Mouse (Mus musculus): ENCODE data around the gene Gm20388. TPM values are rescaled to one million over a fixed set of nuclear protein-coding genes. Genes with fewer than 3 reads are reported as not detected.

The Gm20388 gene
- polyA plus RNA-seq, 1 experiment from 2014 or later = not detected

DNA sequence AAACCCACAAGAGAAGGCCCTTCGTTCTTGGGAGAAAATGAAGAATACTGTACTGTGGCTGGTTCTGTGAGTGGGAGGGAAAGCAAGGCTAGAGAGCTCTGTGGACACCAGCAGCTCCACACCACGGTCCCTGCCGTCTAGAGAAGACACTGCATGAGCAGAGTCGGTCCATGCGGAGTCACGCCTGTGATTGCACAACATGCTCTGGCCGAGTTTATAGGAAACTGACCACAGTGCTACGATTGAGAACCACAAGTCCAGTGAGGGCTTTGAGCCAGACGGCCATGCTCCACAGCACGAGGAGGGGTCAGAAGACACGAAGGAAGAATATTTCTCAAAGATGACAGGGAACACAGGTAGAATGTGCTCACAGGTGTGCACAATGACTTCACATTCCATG, 3387.7 kb downstream of the Gm20388 start:
- Histone ChIP-seq H3K9ac (no peak overlapping the region), H3K9me3 (replicated peaks) (no peaks in the 10 kb centered on the region), H3K4me3 (replicated peaks) (no peak overlapping the region), H3K27me3 (no peaks in the 10 kb centered on the region), H3K36me3 (peaks cover 83% of the 10 kb centered on the region), H3K27ac (no peak overlapping the region), H3K4me2 (no peak overlapping the region), H3K4me1 (replicated peaks) (no peaks in the 10 kb centered on the region)
- no peak for DNase-seq
- no peak for ATAC-seq (ENCODE audit: low read depth)
- WGBS (ENCODE audit: insufficient replicate concordance) = 68% methylated on average over 11 of the region's 11 CpGs

DNA sequence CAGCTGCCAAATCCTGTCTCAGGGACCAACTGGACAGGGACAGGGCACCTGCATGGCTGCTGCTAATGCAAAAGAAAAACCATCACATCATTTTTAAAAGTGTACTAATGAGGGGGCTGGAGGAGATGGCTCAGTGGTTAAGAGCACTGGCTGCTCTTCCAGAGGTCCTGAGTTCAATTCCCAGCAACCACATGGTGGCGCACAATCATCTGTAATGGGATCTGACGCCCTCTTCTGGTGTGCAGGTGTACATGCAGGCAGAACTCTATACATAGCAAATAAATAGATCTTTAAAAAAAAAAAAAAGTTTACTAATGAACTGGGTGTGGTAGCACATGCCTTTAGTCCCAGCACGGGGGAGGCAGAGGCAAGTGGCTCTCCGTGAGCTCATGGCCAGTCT, 3398.1 kb downstream of the Gm20388 start:
- Histone ChIP-seq H3K27ac (no peak overlapping the region), H3K4me3 (replicated peaks) (no peak overlapping the region), H3K36me3 (peaks cover 80% of the 10 kb centered on the region), H3K27me3 (no peaks in the 10 kb centered on the region), H3K9ac (no peak overlapping the region), H3K4me2 (no peak overlapping the region), H3K9me3 (replicated peaks) (no peaks in the 10 kb centered on the region), H3K4me1 (replicated peaks) (no peaks in the 10 kb centered on the region)
- ATAC-seq (ENCODE audit: low read depth) (no peak), DNase-seq (no peak)
- WGBS (ENCODE audit: insufficient replicate concordance) = 68% methylated on average over 4 of the region's 4 CpGs

DNA sequence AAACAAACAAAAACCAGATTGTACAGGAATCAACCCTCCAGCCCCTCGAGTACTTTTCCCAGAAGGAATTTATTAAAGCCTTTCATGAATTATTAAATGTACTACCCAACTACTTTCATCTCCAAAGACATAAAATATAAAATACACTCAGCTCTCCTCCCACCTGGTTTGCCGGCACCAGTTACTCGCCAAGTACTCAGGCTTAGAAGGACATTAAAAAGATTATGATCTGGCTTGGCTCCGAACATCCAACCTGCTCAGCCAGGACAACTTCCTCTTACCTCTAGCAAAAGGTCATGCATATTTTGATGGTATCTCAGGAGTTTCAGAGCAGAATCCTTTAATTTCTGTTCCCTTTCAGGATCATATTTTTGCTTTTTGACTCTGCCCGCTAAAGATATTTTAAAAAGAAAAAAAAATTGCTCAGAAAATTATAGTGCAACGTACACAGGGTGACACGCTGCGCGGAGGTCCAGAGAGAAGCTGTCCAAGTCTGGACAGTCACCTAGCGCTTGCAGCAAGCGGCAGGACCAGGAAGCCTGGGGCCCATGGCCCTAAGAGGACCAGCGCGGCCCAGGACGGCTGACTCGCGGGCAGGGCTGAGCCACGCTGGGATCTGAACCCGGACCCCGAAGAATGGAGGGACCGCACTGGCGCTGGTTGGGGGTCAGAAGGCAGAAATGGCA, 3407.3 kb downstream of the Gm20388 start:
- 2% methylated on average over 21 of the region's 21 CpGs for WGBS (ENCODE audit: insufficient replicate concordance)
- peak overlapping the region; percentile 82 for H3K4me2 ChIP-seq
- H3K36me3 ChIP-seq = peaks cover 13% of the 10 kb centered on the region
- no peaks in the 10 kb centered on the region for H3K27me3 ChIP-seq
- H3K9me3 ChIP-seq (replicated peaks) = no peaks in the 10 kb centered on the region
- no peak for DNase-seq
- peak overlapping the region; percentile 80 for H3K9ac ChIP-seq
- peak overlapping the region; percentile 62 for H3K27ac ChIP-seq
- H3K4me3 ChIP-seq (replicated peaks) = peak overlapping the region; percentile 74
- peaks cover 25% of the 10 kb centered on the region for H3K4me1 ChIP-seq (replicated peaks)
- ATAC-seq (ENCODE audit: low read depth) = peak; percentile 87

DNA sequence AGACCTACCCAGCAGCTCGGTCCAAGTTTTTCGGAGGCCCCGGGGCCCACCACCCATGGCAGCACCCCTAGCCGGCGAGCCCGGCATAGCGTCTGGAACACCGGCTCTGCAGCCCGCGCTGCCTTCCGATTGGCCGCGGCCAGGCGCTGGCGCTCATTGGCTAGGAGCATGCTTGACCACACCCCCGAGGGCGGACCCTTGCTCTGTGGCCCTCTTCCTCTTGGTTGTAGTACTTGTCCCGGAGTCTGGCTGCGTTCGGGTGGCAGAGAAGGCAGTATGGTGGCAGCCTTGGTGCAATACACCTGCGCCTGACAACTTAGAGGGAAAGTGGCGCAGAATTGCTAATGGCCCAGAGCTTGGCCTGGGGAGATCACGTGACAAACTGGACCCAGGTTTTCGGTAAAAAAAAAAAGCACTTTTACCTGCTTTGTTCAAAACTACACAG, 3407.8 kb downstream of the Gm20388 start, which contains the start of gene Fanca:
TSS of gene Fanca (minus strand) at position 110 of the 445 bp plus-strand sequence.
- H3K9ac ChIP-seq = peak within 1 kb of the TSS; percentile 80
- DNase-seq (peak; percentile 92), ATAC-seq (ENCODE audit: low read depth) (peak; percentile 99)
- peak within 1 kb of the TSS; percentile 71 for H3K27ac ChIP-seq
- H3K4me3 ChIP-seq (replicated peaks) = peak within 1 kb of the TSS; percentile 74
- H3K9me3 ChIP-seq (replicated peaks) = no peaks in the 10 kb centered on the region
- H3K27me3 ChIP-seq = no peaks in the 10 kb centered on the region
- H3K4me2 ChIP-seq = peak within 1 kb of the TSS; percentile 82
- H3K36me3 ChIP-seq = peaks cover 9% of the 10 kb centered on the region
- peaks cover 25% of the 10 kb centered on the region for H3K4me1 ChIP-seq (replicated peaks)
- under 1% methylated on average over 24 of the region's 24 CpGs for WGBS (ENCODE audit: insufficient replicate concordance)

DNA sequence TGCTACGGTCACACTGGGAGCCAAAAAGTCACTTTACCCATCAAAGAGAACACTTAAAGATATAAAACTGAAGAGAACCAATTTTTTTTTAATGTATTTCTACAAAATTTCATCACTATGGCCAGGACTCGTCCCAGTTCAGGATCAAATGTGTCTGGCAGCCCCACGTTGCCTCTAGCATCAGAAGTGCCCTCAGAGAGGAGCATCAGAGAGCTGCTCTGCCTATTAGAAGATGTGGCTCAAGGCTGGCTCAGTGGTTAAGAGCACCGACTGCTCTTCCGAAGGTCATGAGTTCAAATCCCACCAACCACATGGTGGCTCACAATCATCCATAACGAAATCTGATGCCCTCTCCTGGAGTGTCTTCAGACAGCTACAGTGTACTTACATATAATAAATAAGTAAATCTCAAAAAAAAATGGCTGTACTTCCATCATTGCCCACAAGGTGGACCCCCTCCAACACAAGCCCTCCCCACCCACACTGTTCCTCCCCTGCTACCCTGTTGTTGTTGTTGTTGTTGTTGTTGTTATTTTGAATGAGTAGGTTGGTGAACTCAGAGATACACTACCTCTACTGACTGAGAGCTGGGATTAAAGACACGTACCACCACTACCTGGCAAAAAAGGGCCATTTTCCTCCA, 3409.0 kb downstream of the Gm20388 start:
- DNase-seq = no peak
- Histone ChIP-seq H3K4me3 (replicated peaks) (no peak overlapping the region), H3K36me3 (peaks cover 5% of the 10 kb centered on the region), H3K27me3 (no peaks in the 10 kb centered on the region), H3K4me2 (peak overlapping the region; percentile 82), H3K9me3 (replicated peaks) (no peaks in the 10 kb centered on the region), H3K27ac (peak overlapping the region; percentile 71; the same call in 1 of the 2 replicates), H3K4me1 (replicated peaks) (peaks cover 25% of the 10 kb centered on the region), H3K9ac (peak overlapping the region; percentile 67)
- WGBS (ENCODE audit: insufficient replicate concordance) = 16% methylated on average over 7 of the region's 7 CpGs
- ATAC-seq (ENCODE audit: low read depth) = no peak

DNA sequence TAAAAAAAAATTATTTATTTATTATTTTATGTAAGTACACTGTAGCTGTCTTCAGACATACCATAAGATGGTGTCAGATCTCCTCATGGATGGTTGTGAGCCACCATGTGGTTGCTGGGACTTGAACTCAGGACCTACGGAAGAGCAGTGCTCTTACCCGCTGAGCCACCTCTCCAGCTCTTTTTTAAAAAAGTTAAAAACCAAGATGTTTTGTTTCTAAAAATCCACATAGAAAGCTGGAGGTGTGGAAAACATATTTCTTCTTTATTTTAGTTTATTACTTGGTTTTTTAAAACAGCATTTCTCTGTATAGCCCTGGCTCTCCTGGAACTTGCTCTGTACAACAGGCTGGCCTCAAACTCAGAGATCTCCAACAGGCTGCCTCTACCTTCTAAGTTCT, 3417.9 kb downstream of the Gm20388 start:
- Histone ChIP-seq H3K9ac (no peak overlapping the region), H3K36me3 (no peaks in the 10 kb centered on the region), H3K4me3 (replicated peaks) (no peak overlapping the region), H3K27ac (no peak overlapping the region), H3K4me2 (no peak overlapping the region), H3K9me3 (replicated peaks) (no peaks in the 10 kb centered on the region), H3K4me1 (replicated peaks) (peaks cover 58% of the 10 kb centered on the region), H3K27me3 (peaks cover 7% of the 10 kb centered on the region)
- ATAC-seq (ENCODE audit: low read depth) (no peak), DNase-seq (no peak)
- WGBS (ENCODE audit: insufficient replicate concordance) = 80% methylated on average over 2 of the region's 2 CpGs

DNA sequence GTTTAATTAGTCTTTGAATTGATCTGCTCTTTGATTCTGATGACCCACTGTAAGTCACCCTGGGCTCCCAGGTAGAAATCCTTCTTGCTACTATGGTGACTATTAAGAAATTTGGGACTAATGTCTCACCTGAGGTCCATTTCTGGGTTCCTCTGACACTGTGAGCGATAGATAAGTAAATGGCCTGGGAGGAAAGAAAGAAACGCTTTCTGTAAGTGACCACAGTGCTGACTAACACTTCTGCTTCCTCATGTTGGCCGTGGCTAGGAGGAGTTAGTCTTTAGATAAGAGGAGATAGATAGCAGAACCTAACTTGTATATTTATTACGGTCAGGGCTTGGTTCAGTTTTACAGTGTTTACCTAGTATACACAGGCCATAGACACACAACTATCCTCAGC, 3418.7 kb downstream of the Gm20388 start:
- peaks cover 66% of the 10 kb centered on the region for H3K4me1 ChIP-seq (replicated peaks)
- ATAC-seq (ENCODE audit: low read depth) (no peak), DNase-seq (no peak)
- H3K36me3 ChIP-seq = no peaks in the 10 kb centered on the region
- 15% methylated on average over 4 of the region's 4 CpGs for WGBS (ENCODE audit: insufficient replicate concordance)
- no peak overlapping the region for H3K9ac ChIP-seq
- H3K4me3 ChIP-seq (replicated peaks) = no peak overlapping the region
- no peak overlapping the region for H3K4me2 ChIP-seq
- H3K9me3 ChIP-seq (replicated peaks) = no peaks in the 10 kb centered on the region
- H3K27ac ChIP-seq = no peak overlapping the region
- H3K27me3 ChIP-seq = peaks cover 15% of the 10 kb centered on the region

DNA sequence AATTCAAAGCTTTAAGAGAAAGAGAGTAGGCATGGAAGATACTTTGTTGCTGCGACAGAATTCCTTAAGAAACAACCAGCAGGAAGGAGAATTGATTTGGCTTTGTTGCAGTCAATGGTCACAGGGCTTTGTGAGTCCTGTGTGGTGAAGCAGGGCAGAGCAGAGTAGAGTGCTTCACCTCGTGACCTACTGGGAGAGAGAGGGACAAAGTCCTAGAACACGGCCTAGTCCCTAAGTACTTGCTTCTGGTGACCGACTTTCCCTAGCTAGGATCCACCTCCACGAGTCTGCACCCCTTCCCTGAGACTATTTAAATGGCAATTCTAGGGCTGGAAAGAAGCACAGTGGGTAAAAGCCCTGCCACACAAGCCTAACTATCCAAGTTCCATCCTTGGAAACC, 3419.3 kb downstream of the Gm20388 start:
- Histone ChIP-seq H3K4me1 (replicated peaks) (peaks cover 71% of the 10 kb centered on the region), H3K9ac (no peak overlapping the region)

DNA sequence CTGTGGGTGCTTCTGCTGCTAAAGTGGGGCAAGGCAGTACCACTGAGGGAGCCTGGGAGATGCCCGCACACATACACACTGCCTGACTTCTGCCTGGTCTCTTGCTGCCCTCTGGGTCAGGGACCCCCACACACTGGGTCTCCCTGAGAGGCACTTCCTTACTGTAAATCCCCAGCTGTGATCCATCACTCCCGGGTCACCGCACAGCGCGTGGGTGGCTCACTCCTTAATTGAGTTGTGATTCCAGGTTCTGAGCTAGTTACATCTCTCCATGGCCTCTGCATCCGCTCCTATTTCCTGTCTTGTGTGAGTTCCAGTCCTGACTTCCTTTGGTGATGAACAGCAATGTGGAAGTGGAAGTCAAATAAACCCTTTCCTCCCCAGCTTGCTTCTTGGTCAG, 3420.1 kb downstream of the Gm20388 start:
- no peak overlapping the region for H3K27ac ChIP-seq

More for the DNA sequence above, 3419.3 kb downstream of the Gm20388 start:
- H3K9me3 ChIP-seq (replicated peaks) = no peaks in the 10 kb centered on the region
- no peak for DNase-seq
- H3K36me3 ChIP-seq = no peaks in the 10 kb centered on the region
- ATAC-seq (ENCODE audit: low read depth) = no peak
- H3K27ac ChIP-seq = no peak overlapping the region
- WGBS (ENCODE audit: insufficient replicate concordance) = 62% methylated on average over 5 of the region's 5 CpGs
- no peak overlapping the region for H3K4me2 ChIP-seq
- peaks cover 18% of the 10 kb centered on the region for H3K27me3 ChIP-seq
- no peak overlapping the region for H3K4me3 ChIP-seq (replicated peaks)

DNA sequence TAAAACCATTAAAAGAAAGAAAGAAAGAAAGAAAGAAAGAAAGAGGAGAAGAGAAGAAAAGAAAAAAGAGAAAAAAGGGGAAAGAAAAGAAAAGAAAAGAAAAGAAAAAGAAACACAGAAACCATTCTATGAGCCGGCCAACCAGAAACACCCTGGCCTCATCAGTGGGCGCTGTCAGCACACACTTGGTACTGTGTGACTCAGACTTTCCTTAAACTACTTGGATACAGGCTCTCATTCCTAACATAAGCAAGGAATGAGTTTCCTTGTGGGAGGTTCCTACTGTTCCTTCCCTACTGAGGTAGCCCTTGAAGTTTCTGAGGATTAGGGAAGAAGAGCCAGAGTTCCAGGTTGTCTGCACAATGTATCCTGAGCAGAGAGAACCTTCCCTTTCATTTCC, 3420.7 kb downstream of the Gm20388 start:
- no peak for DNase-seq
- WGBS (ENCODE audit: insufficient replicate concordance) = 39% methylated on average over 2 of the region's 2 CpGs
- no peaks in the 10 kb centered on the region for H3K9me3 ChIP-seq (replicated peaks)
- H3K4me2 ChIP-seq = peak overlapping the region; percentile 98; the same call in 1 of the 2 replicates
- H3K4me3 ChIP-seq (replicated peaks) = no peak overlapping the region
- no peak overlapping the region for H3K9ac ChIP-seq
- ATAC-seq (ENCODE audit: low read depth) = no peak
- H3K36me3 ChIP-seq = no peaks in the 10 kb centered on the region
- peak overlapping the region; percentile 77 for H3K27ac ChIP-seq
- peaks cover 75% of the 10 kb centered on the region for H3K4me1 ChIP-seq (replicated peaks)
- peaks cover 18% of the 10 kb centered on the region for H3K27me3 ChIP-seq

More for the DNA sequence above, 3420.1 kb downstream of the Gm20388 start:
- H3K4me3 ChIP-seq (replicated peaks) = no peak overlapping the region
- no peak overlapping the region for H3K9ac ChIP-seq
- peaks cover 18% of the 10 kb centered on the region for H3K27me3 ChIP-seq
- no peaks in the 10 kb centered on the region for H3K36me3 ChIP-seq
- H3K4me2 ChIP-seq = no peak overlapping the region
- H3K9me3 ChIP-seq (replicated peaks) = no peaks in the 10 kb centered on the region
- ATAC-seq (ENCODE audit: low read depth) (no peak), DNase-seq (no peak)
- WGBS (ENCODE audit: insufficient replicate concordance) = 62% methylated on average over 6 of the region's 6 CpGs
- peaks cover 75% of the 10 kb centered on the region for H3K4me1 ChIP-seq (replicated peaks)

DNA sequence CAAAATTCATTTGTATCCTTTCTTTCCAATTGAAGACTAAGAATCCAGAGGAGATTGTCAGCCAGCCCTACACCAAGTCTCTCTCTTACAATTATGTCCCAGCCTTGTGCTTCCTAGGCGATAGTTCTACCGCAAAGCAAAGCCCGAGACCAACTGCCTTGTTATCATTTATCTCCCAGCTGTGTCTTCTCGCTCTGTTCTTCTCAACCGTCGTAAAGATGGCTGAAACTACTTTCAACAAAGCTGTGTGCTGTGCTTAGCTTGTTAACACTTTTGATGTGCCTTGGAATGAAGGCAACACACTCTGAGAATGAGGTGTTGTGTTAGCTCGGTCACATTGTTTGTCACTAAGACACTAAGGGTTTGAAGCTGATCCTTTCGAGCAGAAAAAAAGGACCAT, 3421.2 kb downstream of the Gm20388 start:
- peak overlapping the region; percentile 77 for H3K27ac ChIP-seq
- H3K4me1 ChIP-seq (replicated peaks) = peaks cover 72% of the 10 kb centered on the region

More for the DNA sequence above, 3421.2 kb downstream of the Gm20388 start:
- DNase-seq = no peak
- Histone ChIP-seq H3K9ac (0 out of 2 replicates have a peak overlapping the region, but pooled peaks have one; percentile 22), H3K4me2 (peak overlapping the region; percentile 98), H3K36me3 (no peaks in the 10 kb centered on the region), H3K27me3 (peaks cover 18% of the 10 kb centered on the region), H3K9me3 (replicated peaks) (no peaks in the 10 kb centered on the region), H3K4me3 (replicated peaks) (peak overlapping the region; percentile 74)
- 14% methylated on average over 8 of the region's 8 CpGs for WGBS (ENCODE audit: insufficient replicate concordance)
- peak; percentile 16; the same call in 1 of the 2 replicates for ATAC-seq (ENCODE audit: low read depth)

Data from liver, embryonic 13.5 days (tissue).